Mouse (Mus musculus) C2C12 (cell line): ENCODE measurements around the gene Mkln1.

Experiments
- CEBPB ChIP-seq: IDR thresholded peaks from one replicate; pipeline ENCODE4 v1.6.1; 2011; ENCODE audit warnings: low read depth, mild to moderate bottlenecking, control low read depth, moderate library complexity
- CTCF ChIP-seq: IDR thresholded peaks from one replicate; pipeline ENCODE4 v1.5.1; 2011; ENCODE audit not compliant: control insufficient read depth, insufficient read depth, insufficient read length
- MAX ChIP-seq: IDR thresholded peaks from one replicate; pipeline ENCODE4 v1.6.1; 2011; ENCODE audit warnings: mild to moderate bottlenecking, control low read depth
- MYOD1 ChIP-seq: IDR thresholded peaks from one replicate; pipeline ENCODE4 v1.6.1; 2011; ENCODE audit warnings: low read depth; ENCODE audit not compliant: control insufficient read depth, insufficient read length
- MYOG ChIP-seq: IDR thresholded peaks from one replicate; pipeline ENCODE4 v1.6.1; 2011; ENCODE audit not compliant: control insufficient read depth, insufficient read length; ENCODE audit errors: extremely low read depth
- USF1 ChIP-seq: IDR thresholded peaks from one replicate; pipeline ENCODE4 v1.6.1; 2011; ENCODE audit warnings: low read depth, mild to moderate bottlenecking, control low read depth, moderate library complexity

GRCm38 (mm10) chr6:31560138-31560959 is 161.8 kb downstream of the Mkln1 start:
- no peak for TF ChIP-seq MAX
- TF ChIP-seq CTCF: no peak
- no peak for TF ChIP-seq USF1
- no peak for TF ChIP-seq CEBPB
- TF ChIP-seq MYOG: no peak
- no peak for TF ChIP-seq MYOD1
